Mouse (Mus musculus): ENCODE data around the gene Smco3. TPM values are rescaled to one million over a fixed set of nuclear protein-coding genes. Genes with fewer than 3 reads are reported as not detected.

Gene Smco3
- total and polyA plus RNA-seq, 3 experiments: not detected

DNA sequence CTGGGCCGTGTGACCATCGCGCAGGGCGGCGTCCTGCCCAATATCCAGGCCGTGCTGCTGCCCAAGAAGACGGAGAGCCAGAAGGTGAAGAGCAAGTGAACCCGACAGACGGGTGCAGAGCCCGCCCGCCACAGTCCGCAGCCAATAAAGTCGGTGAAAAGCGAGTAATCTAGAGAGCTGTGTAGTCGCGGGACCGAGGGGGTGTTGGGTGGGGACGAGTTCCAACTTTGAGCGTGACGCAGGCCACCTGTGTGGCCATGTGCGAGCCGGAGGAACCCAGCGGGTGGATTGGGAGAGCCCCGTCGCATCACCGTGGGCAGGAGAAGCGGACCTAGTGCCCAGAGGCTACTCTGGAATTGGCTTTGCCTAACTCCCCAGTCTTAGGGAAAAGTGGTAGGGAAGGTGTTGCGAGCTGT lies 26.6 kb downstream of the Smco3 start:
- peak; percentile 73 for DNase-seq (ENCODE audit: low read depth, low spot score)

DNA sequence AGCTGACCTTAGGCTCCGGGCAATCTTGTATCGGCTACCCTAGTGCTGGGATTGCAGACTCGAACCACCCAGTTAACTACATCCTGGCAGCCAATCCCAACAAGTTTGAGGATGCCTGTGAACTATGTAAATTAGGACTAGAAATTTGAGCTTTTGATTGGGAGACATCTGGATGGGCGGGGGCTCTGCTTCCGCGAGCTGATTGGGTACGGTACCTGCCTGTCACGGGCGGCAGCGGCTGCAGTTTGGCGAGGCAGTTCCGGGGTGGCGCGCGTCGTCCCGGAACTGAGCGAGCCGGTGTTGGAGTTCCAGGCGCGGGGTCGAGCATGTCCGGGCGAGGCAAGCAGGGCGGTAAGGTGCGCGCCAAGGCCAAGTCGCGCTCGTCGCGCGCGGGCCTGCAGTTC lies 27.2 kb downstream of the Smco3 start, which contains the start of gene H2afj:
Gene H2afj, plus strand, starts transcription at position 231 of the 404 bp plus-strand sequence.
- peak; percentile 71 for TF ChIP-seq TBP (IDR thresholded peaks at IDR 0.05; ENCODE audit: low read depth, low read length)
- peak in 1 of 2 experiments; percentile 63; a peak in 1 of 4 replicates for TF ChIP-seq POLR2A (IDR thresholded peaks at IDR 0.05; ENCODE audit: control insufficient read depth in 1 of 2, insufficient read depth in 1 of 2, low read depth in 1 of 2, low read length in 2 of 2, poor library complexity in 1 of 2)
- TF ChIP-seq HCFC1 (IDR thresholded peaks at IDR 0.05; ENCODE audit: low read depth, low read length): no peak
- Histone ChIP-seq H3K9ac (ENCODE audit: control insufficient read depth, low read depth, low read length, poor library complexity, severe bottlenecking) (peak within 1 kb of the TSS; percentile 94), H3K79me2 (ENCODE audit: control insufficient read depth, insufficient read depth, low read length, poor library complexity) (peaks cover 24% of the 10 kb centered on the region), H3K36me3 (ENCODE audit: control insufficient read depth in 1 of 2, insufficient read depth in 2 of 2, low read length in 2 of 2) (peaks cover 0 to 20% of the 10 kb centered on the region in 2 experiments; a peak in 3 of 4 replicates), H3K4me3 (ENCODE audit: control insufficient read depth in 1 of 2, insufficient read depth in 1 of 2, low read depth in 2 of 2, low read length in 2 of 2) (peak within 1 kb of the TSS; percentile 61 to 74), H3K27me3 (ENCODE audit: control insufficient read depth in 1 of 2, insufficient read depth in 2 of 2, low read length in 2 of 2) (no peaks in the 10 kb centered on the region), H3K4me1 (ENCODE audit: control insufficient read depth in 1 of 2, insufficient read depth in 2 of 2, low read length in 2 of 2) (peaks cover 0 to 16% of the 10 kb centered on the region in 2 experiments; a peak in 3 of 4 replicates), H3K9me3 (replicated peaks; ENCODE audit: insufficient read depth, low read length) (no peaks in the 10 kb centered on the region), H3K27ac (ENCODE audit: control insufficient read depth, low read depth, low read length) (peak within 1 kb of the TSS; percentile 77)
- DNase-seq (ENCODE audit: low read depth, low spot score): peak; percentile 98

More for the DNA sequence above, 26.6 kb downstream of the Smco3 start:
- Histone ChIP-seq H3K4me3 (ENCODE audit: control insufficient read depth in 1 of 2, insufficient read depth in 1 of 2, low read depth in 2 of 2, low read length in 2 of 2) (peak overlapping the region; percentile 61 to 74), H3K27ac (ENCODE audit: control insufficient read depth, low read depth, low read length) (peak overlapping the region; percentile 77), H3K9ac (ENCODE audit: control insufficient read depth, low read depth, low read length, poor library complexity, severe bottlenecking) (peak overlapping the region; percentile 94), H3K4me1 (ENCODE audit: control insufficient read depth in 1 of 2, insufficient read depth in 2 of 2, low read length in 2 of 2) (peaks cover 0 to 16% of the 10 kb centered on the region in 2 experiments; a peak in 3 of 4 replicates), H3K36me3 (ENCODE audit: control insufficient read depth in 1 of 2, insufficient read depth in 2 of 2, low read length in 2 of 2) (peaks cover 3 to 17% of the 10 kb centered on the region in 2 experiments), H3K9me3 (replicated peaks; ENCODE audit: insufficient read depth, low read length) (no peaks in the 10 kb centered on the region), H3K27me3 (ENCODE audit: control insufficient read depth in 1 of 2, insufficient read depth in 2 of 2, low read length in 2 of 2) (no peaks in the 10 kb centered on the region), H3K79me2 (ENCODE audit: control insufficient read depth, insufficient read depth, low read length, poor library complexity) (peaks cover 24% of the 10 kb centered on the region)
- TF ChIP-seq HCFC1 (IDR thresholded peaks at IDR 0.05; ENCODE audit: low read depth, low read length): no peak
- TF ChIP-seq E2F4 (IDR thresholded peaks at IDR 0.05; ENCODE audit: borderline replicate concordance, low read depth, low read length): no peak
- TF ChIP-seq POLR2AphosphoS5 (IDR thresholded peaks at IDR 0.05; ENCODE audit: borderline replicate concordance, low read depth, low read length): no peak
- peak; percentile 14 to 20; a peak in 1 of 4 replicates for TF ChIP-seq POLR2A (IDR thresholded peaks at IDR 0.05; ENCODE audit: control insufficient read depth in 1 of 2, insufficient read depth in 1 of 2, low read depth in 1 of 2, low read length in 2 of 2, poor library complexity in 1 of 2)

DNA sequence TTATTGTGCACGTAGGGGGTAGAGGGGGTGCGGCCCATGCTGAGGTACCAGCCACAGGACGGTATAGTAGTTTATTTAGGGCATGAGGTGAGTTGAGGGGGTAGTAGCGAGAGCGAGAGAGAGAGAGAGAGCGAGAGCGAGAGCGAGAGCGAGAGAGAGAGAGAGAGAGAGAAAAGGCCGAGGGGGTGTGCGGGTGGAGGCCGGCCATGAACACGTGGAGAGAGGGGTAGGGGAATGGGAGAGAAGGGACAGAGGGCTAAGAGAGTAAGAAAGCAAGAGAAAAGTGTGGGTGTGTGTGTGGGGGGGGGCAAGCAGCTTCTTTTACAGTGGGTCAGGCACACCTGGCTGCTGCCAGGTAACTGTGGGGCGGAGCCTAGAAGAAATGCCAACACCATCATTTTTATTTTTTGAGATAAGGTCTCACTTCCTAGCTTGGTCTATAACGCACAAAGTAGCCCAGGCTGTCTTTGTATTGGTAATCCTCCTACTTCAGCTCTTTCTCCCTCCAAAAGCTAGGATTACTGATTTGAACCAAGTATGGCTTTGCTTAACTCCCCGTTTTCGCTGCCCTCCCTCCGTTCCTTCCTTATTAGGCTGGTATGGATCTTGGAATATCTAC lies 27.7 kb downstream of the Smco3 start:
- Histone ChIP-seq H3K9ac (ENCODE audit: control insufficient read depth, low read depth, low read length, poor library complexity, severe bottlenecking) (peak overlapping the region; percentile 20), H3K4me1 (ENCODE audit: control insufficient read depth in 1 of 2, insufficient read depth in 2 of 2, low read length in 2 of 2) (peaks cover 0 to 16% of the 10 kb centered on the region in 2 experiments; a peak in 3 of 4 replicates)

DNA sequence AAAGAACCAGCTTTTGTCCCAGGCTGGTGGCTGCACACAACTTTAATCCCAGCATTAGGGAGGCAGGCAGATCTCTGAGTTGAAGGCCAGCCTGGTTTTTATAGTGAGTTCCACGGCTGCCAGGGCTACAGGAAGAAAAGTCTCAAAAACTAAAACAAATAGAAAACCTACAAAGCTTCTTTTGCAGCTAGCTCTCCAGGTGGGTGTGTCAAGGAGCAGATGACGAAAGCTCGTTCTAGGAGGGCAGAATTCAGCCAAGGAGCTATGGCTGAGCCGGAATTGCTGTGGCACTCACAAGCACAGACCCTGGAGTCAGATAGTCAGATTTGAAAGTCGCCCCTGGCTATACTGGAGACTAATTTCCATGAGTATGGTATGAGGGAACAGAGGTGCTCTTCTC lies 28.4 kb downstream of the Smco3 start:
- no peak for TF ChIP-seq JUND (IDR thresholded peaks at IDR 0.05; ENCODE audit: low read depth, low read length)
- no peak for TF ChIP-seq MAFK (IDR thresholded peaks at IDR 0.05; ENCODE audit: borderline replicate concordance, low read depth, low read length)
- no peak for TF ChIP-seq CTCF (IDR thresholded peaks at IDR 0.05 in 2 of 3, conservative IDR thresholded peaks at IDR 0.05 in 1 of 3; ENCODE audit: control insufficient read depth in 1 of 3, insufficient read depth in 1 of 3, low read depth in 2 of 3, low read length in 3 of 3, poor library complexity in 1 of 3, severe bottlenecking in 1 of 3)
- no peak for TF ChIP-seq CHD2 (IDR thresholded peaks at IDR 0.05; ENCODE audit: low read length)
- no peak for TF ChIP-seq GABPA (IDR thresholded peaks at IDR 0.05; ENCODE audit: low read depth, low read length)
- no peak for TF ChIP-seq POLR2AphosphoS2 (IDR thresholded peaks at IDR 0.05; ENCODE audit: low read length)
- no peak for TF ChIP-seq CHD1 (IDR thresholded peaks at IDR 0.05; ENCODE audit: low read depth, low read length)
- TF ChIP-seq RAD21 (IDR thresholded peaks at IDR 0.05; ENCODE audit: low read depth, low read length): no peak
- no peak for TF ChIP-seq EP300 (IDR thresholded peaks at IDR 0.05; ENCODE audit: low read depth in 1 of 2, low read length in 2 of 2)
- no peak for TF ChIP-seq ETS1 (IDR thresholded peaks at IDR 0.05; ENCODE audit: low read depth, low read length)
- no peak for TF ChIP-seq POLR2AphosphoS5 (IDR thresholded peaks at IDR 0.05; ENCODE audit: borderline replicate concordance, low read depth, low read length)
- no peak for TF ChIP-seq MAZ (IDR thresholded peaks at IDR 0.05; ENCODE audit: low read depth, low read length)
- TF ChIP-seq NELFE (IDR thresholded peaks at IDR 0.05; ENCODE audit: low read depth, low read length): no peak
- no peak for TF ChIP-seq KAT2A (conservative IDR thresholded peaks at IDR 0.05; ENCODE audit: low read depth, low read length)
- Histone ChIP-seq H3K27ac (ENCODE audit: control insufficient read depth, low read depth, low read length) (no peak overlapping the region), H3K4me1 (ENCODE audit: control insufficient read depth in 1 of 2, insufficient read depth in 2 of 2, low read length in 2 of 2) (peaks cover 0 to 16% of the 10 kb centered on the region in 2 experiments; a peak in 3 of 4 replicates), H3K36me3 (ENCODE audit: control insufficient read depth in 1 of 2, insufficient read depth in 2 of 2, low read length in 2 of 2) (peaks cover 0 to 23% of the 10 kb centered on the region in 2 experiments; a peak in 3 of 4 replicates), H3K9me3 (replicated peaks; ENCODE audit: insufficient read depth, low read length) (no peaks in the 10 kb centered on the region), H3K4me3 (ENCODE audit: control insufficient read depth in 1 of 2, insufficient read depth in 1 of 2, low read depth in 2 of 2, low read length in 2 of 2) (no peak overlapping the region), H3K27me3 (ENCODE audit: control insufficient read depth in 1 of 2, insufficient read depth in 2 of 2, low read length in 2 of 2) (no peaks in the 10 kb centered on the region), H3K9ac (ENCODE audit: control insufficient read depth, low read depth, low read length, poor library complexity, severe bottlenecking) (no peak overlapping the region), H3K79me2 (ENCODE audit: control insufficient read depth, insufficient read depth, low read length, poor library complexity) (peaks cover 24% of the 10 kb centered on the region)
- no peak for DNase-seq (ENCODE audit: low read depth, low spot score)

More for the DNA sequence above, 27.7 kb downstream of the Smco3 start:
- H3K27me3 ChIP-seq (ENCODE audit: control insufficient read depth in 1 of 2, insufficient read depth in 2 of 2, low read length in 2 of 2): no peaks in the 10 kb centered on the region
- peaks cover 24% of the 10 kb centered on the region for H3K79me2 ChIP-seq (ENCODE audit: control insufficient read depth, insufficient read depth, low read length, poor library complexity)
- H3K4me3 ChIP-seq (ENCODE audit: control insufficient read depth in 1 of 2, insufficient read depth in 1 of 2, low read depth in 2 of 2, low read length in 2 of 2): peak overlapping the region; percentile 24 to 36
- H3K9me3 ChIP-seq (replicated peaks; ENCODE audit: insufficient read depth, low read length): no peaks in the 10 kb centered on the region
- H3K36me3 ChIP-seq (ENCODE audit: control insufficient read depth in 1 of 2, insufficient read depth in 2 of 2, low read length in 2 of 2): peaks cover 0 to 23% of the 10 kb centered on the region in 2 experiments; a peak in 3 of 4 replicates
- DNase-seq (ENCODE audit: low read depth, low spot score): no peak
- peak overlapping the region; percentile 10 for H3K27ac ChIP-seq (ENCODE audit: control insufficient read depth, low read depth, low read length)
- TF ChIP-seq POLR2AphosphoS2 (IDR thresholded peaks at IDR 0.05; ENCODE audit: low read length) (no peak), HCFC1 (IDR thresholded peaks at IDR 0.05; ENCODE audit: low read depth, low read length) (no peak)

All from MEL (cell line).